Mouse (Mus musculus) cortical plate, adult 2 months (tissue): ENCODE data around the gene Sh2d5.

Experiments used
- CTCF ChIP-seq: fragments of 200-500 bp; IDR thresholded peaks from 2 replicates; pipeline ENCODE4 v1.5.1; 2011; ENCODE audit warnings: mild to moderate bottlenecking, control low read depth, low read length; ENCODE audit not compliant: insufficient read depth; ENCODE audit errors: extremely low read depth
- POLR2A ChIP-seq: fragments of 200-500 bp; IDR thresholded peaks from 2 replicates; pipeline ENCODE4 v1.6.1; 2011; ENCODE audit warnings: mild to moderate bottlenecking, low read length, control low read depth; ENCODE audit not compliant: insufficient read depth; ENCODE audit errors: extremely low read depth

GRCm38 (mm10) chr4:138278346-138278745 is 28.1 kb downstream of the Sh2d5 start:
- TF ChIP-seq POLR2A = no peak
- no peak for TF ChIP-seq CTCF
